Mouse (Mus musculus) ES-Bruce4 (cell line): ENCODE results near the gene Ccdc141.

Experiments used
- CTCF ChIP-seq: IDR thresholded peaks from one replicate; pipeline ENCODE4 v1.8.1; 2011; ENCODE audit warnings: low read depth, low read length
- EP300 ChIP-seq: IDR thresholded peaks from 2 replicates; pipeline ENCODE4 v1.6.1; 2011; ENCODE audit warnings: low read depth, low read length; ENCODE audit not compliant: insufficient read depth
- POLR2A ChIP-seq: IDR thresholded peaks from one replicate; pipeline ENCODE4 v1.8.1; 2011; ENCODE audit warnings: low read length; ENCODE audit not compliant: insufficient read depth

GRCm38 (mm10) chr2:77106150-77106549 is 64.3 kb downstream of the Ccdc141 start:
- TF ChIP-seq EP300 (no peak), CTCF (no peak), POLR2A (no peak)
